Mouse (Mus musculus): ENCODE measurements at regions not wholly inside any gene's neighbourhood (a gene's known extent, or its start where the extent isn't known, plus 50 kb on each side); places are given as distances from the start of the nearest gene placed in this dataset.

DNA sequence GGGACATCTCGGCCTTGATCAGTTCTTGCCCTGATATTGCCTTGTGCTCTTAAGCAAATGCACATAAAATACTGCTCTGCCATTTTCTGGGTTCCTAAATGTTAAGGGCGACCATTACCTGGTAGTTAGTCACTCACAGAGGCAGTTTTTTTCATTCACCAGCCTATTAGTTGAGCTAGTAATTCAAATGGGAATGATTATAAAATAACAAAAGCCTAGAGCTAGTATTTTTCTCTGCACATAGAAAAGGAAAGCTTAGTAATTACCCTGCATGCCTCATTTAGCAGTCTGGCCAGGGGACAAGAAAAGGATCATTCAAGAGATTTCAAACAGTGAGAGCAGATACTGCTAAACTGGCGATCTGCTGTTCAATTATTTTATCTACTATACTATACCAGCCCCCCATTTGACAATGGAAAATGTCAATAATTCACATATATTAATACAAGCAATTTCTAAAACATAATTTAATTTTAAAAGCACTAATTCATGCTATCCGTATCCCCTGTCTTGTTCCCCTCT lies 645.1 kb downstream of the Pdha2 start:
- H3K36me3 ChIP-seq (ENCODE audit: control insufficient read depth, insufficient read depth, low read length): no peaks in the 10 kb centered on the region
- H3K4me2 ChIP-seq (ENCODE audit: low read depth, low read length): no peak overlapping the region
- H3K27me3 ChIP-seq (ENCODE audit: control insufficient read depth, insufficient read depth, low read depth, low read length): no peaks in the 10 kb centered on the region
- 84% methylated on average over 4 of the region's 4 CpGs for WGBS
- H3K27ac ChIP-seq (ENCODE audit: low read length): no peak overlapping the region
- H3K9me3 ChIP-seq (ENCODE audit: control insufficient read depth, low read length): no peaks in the 10 kb centered on the region
- no peak overlapping the region for H3K4me3 ChIP-seq (ENCODE audit: low read length)
- H3K9ac ChIP-seq (ENCODE audit: low read length): no peak overlapping the region
- no peaks in the 10 kb centered on the region for H3K4me1 ChIP-seq (replicated peaks; ENCODE audit: control insufficient read depth, insufficient read depth, low read length)
- ATAC-seq (ENCODE audit: low read depth): no peak

DNA sequence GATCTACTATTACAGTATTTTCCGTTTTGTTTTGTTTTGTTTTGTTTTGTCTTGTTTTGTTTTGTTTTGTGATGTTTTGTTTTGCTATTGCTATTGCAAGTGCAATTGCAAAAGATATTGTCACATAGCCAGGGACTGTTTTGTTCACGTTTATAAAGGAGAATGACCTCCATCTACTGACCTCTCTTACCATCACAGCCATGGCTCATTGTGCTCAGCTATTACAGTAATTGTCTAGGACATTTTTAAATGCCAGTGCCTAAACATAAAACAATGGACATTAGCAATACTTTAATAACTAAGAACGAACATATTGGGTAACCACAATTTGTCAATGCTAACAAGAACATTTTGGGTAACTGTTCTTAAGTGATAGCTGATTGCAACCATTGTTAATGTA lies 657.4 kb downstream of the Pdha2 start:
- no peak for ATAC-seq (ENCODE audit: low read depth)
- H3K27ac ChIP-seq (ENCODE audit: low read length): no peak overlapping the region
- WGBS: 38% methylated on average over 3 of the region's 3 CpGs

DNA sequence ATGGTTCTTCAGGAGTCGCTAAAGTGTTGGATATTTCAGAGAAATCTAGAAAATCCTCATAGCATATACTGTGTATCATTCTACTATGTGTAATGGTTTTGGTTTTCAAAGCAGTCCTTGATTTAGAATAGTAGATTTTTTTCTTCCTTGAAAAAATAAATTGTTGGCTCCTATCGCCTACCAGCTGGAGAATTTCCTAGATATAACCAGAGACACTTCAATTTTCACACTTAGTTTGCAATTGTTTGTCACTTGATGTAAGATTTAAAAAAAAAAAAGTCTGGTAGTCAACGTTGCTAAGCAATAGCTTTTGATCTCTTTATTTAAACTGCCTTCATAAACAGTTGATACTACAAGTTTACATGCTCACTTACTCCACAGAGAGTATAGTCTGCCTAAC lies 663.7 kb downstream of the Pdha2 start:
- Histone ChIP-seq H3K9me3 (ENCODE audit: control insufficient read depth, low read length) (no peaks in the 10 kb centered on the region), H3K9ac (ENCODE audit: low read length) (no peak overlapping the region), H3K4me3 (ENCODE audit: low read length) (no peak overlapping the region), H3K27ac (ENCODE audit: low read length) (no peak overlapping the region), H3K27me3 (ENCODE audit: control insufficient read depth, insufficient read depth, low read depth, low read length) (no peaks in the 10 kb centered on the region), H3K4me1 (replicated peaks; ENCODE audit: control insufficient read depth, insufficient read depth, low read length) (no peaks in the 10 kb centered on the region), H3K36me3 (ENCODE audit: control insufficient read depth, insufficient read depth, low read length) (no peaks in the 10 kb centered on the region), H3K4me2 (ENCODE audit: low read depth, low read length) (no peak overlapping the region)
- WGBS: 41% methylated on average over 3 of the region's 3 CpGs
- peak; percentile 41; the same call in 1 of the 2 replicates for ATAC-seq (ENCODE audit: low read depth)

More for the DNA sequence above, 657.4 kb downstream of the Pdha2 start:
- no peaks in the 10 kb centered on the region for H3K4me1 ChIP-seq (replicated peaks; ENCODE audit: control insufficient read depth, insufficient read depth, low read length)
- no peak overlapping the region for H3K9ac ChIP-seq (ENCODE audit: low read length)
- no peaks in the 10 kb centered on the region for H3K27me3 ChIP-seq (ENCODE audit: control insufficient read depth, insufficient read depth, low read depth, low read length)
- H3K4me3 ChIP-seq (ENCODE audit: low read length): no peak overlapping the region
- no peak overlapping the region for H3K4me2 ChIP-seq (ENCODE audit: low read depth, low read length)
- no peaks in the 10 kb centered on the region for H3K9me3 ChIP-seq (ENCODE audit: control insufficient read depth, low read length)
- H3K36me3 ChIP-seq (ENCODE audit: control insufficient read depth, insufficient read depth, low read length): no peaks in the 10 kb centered on the region

DNA sequence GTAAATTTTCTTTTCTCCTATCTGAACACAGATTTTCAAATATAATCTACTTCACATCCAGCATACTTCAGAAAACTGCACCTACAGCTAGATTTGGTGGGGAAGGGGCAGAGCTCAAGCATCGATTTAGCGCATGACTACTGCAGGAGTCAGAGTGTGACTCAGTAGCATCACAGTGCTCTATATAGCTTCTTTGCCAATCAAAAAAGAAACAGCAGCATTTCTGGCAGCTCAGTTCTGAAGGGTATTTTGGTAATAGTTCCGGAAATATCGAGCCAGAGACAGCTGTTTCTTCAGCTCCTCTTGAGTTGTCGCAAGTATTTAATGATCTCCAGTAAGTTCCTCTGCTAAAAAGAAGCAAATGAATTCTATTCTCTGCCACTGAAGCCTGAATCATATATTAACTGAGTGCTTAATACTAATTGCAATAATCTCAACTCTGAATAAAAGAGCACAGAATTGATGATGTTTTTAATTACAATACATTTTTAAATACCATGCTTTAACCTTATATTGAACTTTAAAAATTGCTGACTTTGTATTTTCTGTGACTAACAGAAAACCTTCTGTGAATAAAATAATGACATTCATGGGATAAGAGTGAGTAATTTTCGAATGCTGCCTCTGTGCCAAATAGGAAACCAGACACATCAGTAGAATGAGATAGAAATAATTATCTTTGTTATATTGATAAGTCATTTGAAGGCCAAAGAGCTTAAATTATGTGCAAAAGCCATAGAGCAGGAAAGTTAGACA lies 680.2 kb downstream of the Pdha2 start:
- Histone ChIP-seq H3K27me3 (ENCODE audit: control insufficient read depth, insufficient read depth, low read depth, low read length) (no peaks in the 10 kb centered on the region), H3K9me3 (ENCODE audit: control insufficient read depth, low read length) (no peaks in the 10 kb centered on the region), H3K4me2 (ENCODE audit: low read depth, low read length) (no peak overlapping the region), H3K36me3 (ENCODE audit: control insufficient read depth, insufficient read depth, low read length) (no peaks in the 10 kb centered on the region), H3K27ac (ENCODE audit: low read length) (no peak overlapping the region), H3K9ac (ENCODE audit: low read length) (no peak overlapping the region), H3K4me1 (replicated peaks; ENCODE audit: control insufficient read depth, insufficient read depth, low read length) (no peaks in the 10 kb centered on the region), H3K4me3 (ENCODE audit: low read length) (no peak overlapping the region)
- no peak for ATAC-seq (ENCODE audit: low read depth)
- WGBS: 66% methylated on average over 6 of the region's 6 CpGs

DNA sequence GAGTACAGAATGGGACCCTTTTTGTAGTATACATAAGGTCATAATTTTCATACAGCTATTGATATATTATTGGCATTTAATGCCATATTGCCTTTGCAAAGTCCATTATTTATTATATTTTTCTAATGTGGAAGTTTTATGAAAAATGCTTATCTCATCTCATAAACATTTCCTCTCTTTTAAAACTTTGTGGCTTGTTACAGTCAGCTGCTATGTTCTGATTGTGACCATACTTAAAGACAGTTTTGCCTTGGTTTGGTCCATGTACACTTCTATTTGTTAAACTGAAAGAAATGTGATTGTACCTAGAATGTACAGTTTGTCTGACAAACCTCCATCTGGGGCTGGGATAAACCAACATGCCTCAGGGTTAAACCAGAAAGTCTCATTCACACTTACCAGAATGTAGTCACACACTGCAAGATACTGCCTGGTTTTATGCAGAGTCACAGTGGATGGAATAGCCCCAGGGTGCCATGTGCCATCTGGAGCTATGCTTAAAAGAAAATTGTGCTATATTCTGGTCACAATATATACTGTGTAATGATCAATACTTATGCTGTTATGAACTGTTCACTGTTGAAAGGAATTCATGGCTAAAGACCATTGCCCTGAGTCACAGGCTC lies 690.4 kb downstream of the Pdha2 start:
- Histone ChIP-seq H3K9me3 (ENCODE audit: control insufficient read depth, low read length) (no peaks in the 10 kb centered on the region), H3K27ac (ENCODE audit: low read length) (no peak overlapping the region), H3K4me1 (replicated peaks; ENCODE audit: control insufficient read depth, insufficient read depth, low read length) (no peaks in the 10 kb centered on the region), H3K4me2 (ENCODE audit: low read depth, low read length) (no peak overlapping the region), H3K36me3 (ENCODE audit: control insufficient read depth, insufficient read depth, low read length) (no peaks in the 10 kb centered on the region), H3K27me3 (ENCODE audit: control insufficient read depth, insufficient read depth, low read depth, low read length) (no peaks in the 10 kb centered on the region), H3K9ac (ENCODE audit: low read length) (no peak overlapping the region), H3K4me3 (ENCODE audit: low read length) (no peak overlapping the region)
- no peak for ATAC-seq (ENCODE audit: low read depth)

DNA sequence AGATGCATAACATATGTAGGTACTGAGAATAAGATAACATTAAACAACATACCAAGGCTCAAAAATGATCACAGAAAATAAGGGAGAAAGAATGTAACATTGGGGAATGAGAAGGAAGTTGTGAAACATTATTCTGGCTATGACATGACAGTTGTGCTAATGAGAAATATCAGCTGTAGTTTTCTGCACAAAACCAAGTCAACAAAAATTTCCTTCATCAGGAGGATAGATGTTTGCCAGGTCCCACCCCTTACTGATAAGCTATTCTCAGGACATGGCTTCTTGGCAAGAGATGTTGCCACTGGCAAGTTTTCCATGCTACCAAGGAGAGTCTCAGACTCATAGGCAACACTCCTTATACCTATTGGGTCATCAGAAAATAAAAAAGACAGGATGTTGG lies 701.3 kb downstream of the Pdha2 start:
- Histone ChIP-seq H3K9me3 (ENCODE audit: control insufficient read depth, low read length) (no peaks in the 10 kb centered on the region), H3K27me3 (ENCODE audit: control insufficient read depth, insufficient read depth, low read depth, low read length) (no peaks in the 10 kb centered on the region), H3K27ac (ENCODE audit: low read length) (no peak overlapping the region), H3K4me1 (replicated peaks; ENCODE audit: control insufficient read depth, insufficient read depth, low read length) (no peaks in the 10 kb centered on the region), H3K4me3 (ENCODE audit: low read length) (no peak overlapping the region), H3K36me3 (ENCODE audit: control insufficient read depth, insufficient read depth, low read length) (no peaks in the 10 kb centered on the region), H3K4me2 (ENCODE audit: low read depth, low read length) (no peak overlapping the region), H3K9ac (ENCODE audit: low read length) (no peak overlapping the region)
- peak; percentile 92 for ATAC-seq (ENCODE audit: low read depth)

DNA sequence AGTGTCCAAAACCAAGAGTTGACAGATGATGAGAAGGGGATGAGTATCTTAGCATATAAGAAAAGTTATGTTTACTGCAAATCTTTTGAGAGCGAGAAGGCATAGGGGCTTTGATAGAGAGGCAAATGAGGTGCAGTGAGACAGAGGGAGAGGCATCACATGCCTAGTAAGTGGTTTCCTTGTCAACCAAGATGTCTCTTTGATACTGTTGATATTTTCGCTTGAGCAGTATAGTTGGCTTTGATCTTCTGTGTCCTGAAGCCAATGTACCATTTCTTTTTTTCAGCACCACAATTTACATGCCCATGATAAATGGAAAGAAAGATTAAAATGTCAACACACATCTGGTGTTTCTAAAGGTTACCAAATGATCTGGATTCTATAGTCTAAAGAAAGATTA lies 702.1 kb downstream of the Pdha2 start:
- ATAC-seq (ENCODE audit: low read depth): peak; percentile 83

DNA sequence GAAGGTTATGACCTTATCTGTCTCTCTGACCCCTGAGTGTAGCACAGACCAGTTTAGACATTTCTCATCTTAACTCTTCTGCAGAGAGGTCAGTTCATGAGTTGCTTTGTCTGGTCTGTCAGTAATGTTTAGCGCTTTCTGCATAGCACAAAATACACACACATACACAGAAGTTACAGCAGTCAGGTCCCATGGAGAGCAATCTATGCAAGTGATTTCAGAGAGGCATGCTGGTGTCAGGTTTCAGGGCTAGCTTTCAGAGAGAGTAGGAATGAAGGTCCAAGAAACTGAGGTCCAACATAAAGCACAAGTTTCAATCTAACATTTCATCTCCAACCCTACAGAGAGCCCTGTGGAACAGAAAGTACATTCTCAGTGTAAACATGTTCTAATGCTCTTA lies 718.0 kb downstream of the Pdha2 start:
- Histone ChIP-seq H3K4me2 (ENCODE audit: low read depth, low read length) (no peak overlapping the region), H3K4me3 (ENCODE audit: low read length) (no peak overlapping the region), H3K36me3 (ENCODE audit: control insufficient read depth, insufficient read depth, low read length) (no peaks in the 10 kb centered on the region), H3K27ac (ENCODE audit: low read length) (no peak overlapping the region), H3K4me1 (replicated peaks; ENCODE audit: control insufficient read depth, insufficient read depth, low read length) (no peaks in the 10 kb centered on the region), H3K27me3 (ENCODE audit: control insufficient read depth, insufficient read depth, low read depth, low read length) (no peaks in the 10 kb centered on the region), H3K9me3 (ENCODE audit: control insufficient read depth, low read length) (no peaks in the 10 kb centered on the region), H3K9ac (ENCODE audit: low read length) (no peak overlapping the region)
- ATAC-seq (ENCODE audit: low read depth): no peak
- WGBS: 37% methylated on average over 1 of the region's 1 CpGs

More for the DNA sequence above, 702.1 kb downstream of the Pdha2 start:
- Histone ChIP-seq H3K27ac (ENCODE audit: low read length) (no peak overlapping the region), H3K4me1 (replicated peaks; ENCODE audit: control insufficient read depth, insufficient read depth, low read length) (no peaks in the 10 kb centered on the region), H3K27me3 (ENCODE audit: control insufficient read depth, insufficient read depth, low read depth, low read length) (no peaks in the 10 kb centered on the region), H3K36me3 (ENCODE audit: control insufficient read depth, insufficient read depth, low read length) (no peaks in the 10 kb centered on the region), H3K9ac (ENCODE audit: low read length) (no peak overlapping the region), H3K4me3 (ENCODE audit: low read length) (no peak overlapping the region), H3K4me2 (ENCODE audit: low read depth, low read length) (no peak overlapping the region), H3K9me3 (ENCODE audit: control insufficient read depth, low read length) (no peaks in the 10 kb centered on the region)
- 52% methylated on average over 2 of the region's 2 CpGs for WGBS

DNA sequence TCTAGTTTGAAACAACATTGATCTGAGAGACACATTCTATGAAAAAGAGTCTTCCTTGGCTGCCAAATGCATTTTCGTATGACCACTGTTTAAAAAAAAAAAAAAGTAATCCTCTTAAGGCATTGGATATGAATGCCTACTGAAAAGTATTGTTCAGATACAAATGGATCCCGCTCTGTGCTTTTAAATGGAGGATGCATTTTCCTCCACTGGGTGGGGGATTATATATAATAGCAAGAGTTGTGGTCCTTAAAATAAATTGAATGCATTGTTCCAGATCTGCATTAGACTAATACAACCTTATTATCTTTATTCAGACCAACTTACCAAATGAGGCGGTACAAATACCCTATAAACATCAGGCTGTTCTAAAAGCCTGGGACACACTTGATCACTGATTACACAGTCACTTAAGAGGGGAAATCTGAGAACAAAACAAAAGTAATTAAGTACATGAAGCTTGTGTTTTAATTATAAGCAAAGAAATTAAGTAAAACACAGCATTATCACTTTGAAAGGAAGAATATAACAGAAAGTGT lies 734.4 kb downstream of the Pdha2 start:
- no peak overlapping the region for H3K4me2 ChIP-seq (ENCODE audit: low read depth, low read length)
- no peak overlapping the region for H3K9ac ChIP-seq (ENCODE audit: low read length)
- 87% methylated on average over 3 of the region's 3 CpGs for WGBS
- no peak overlapping the region for H3K4me3 ChIP-seq (ENCODE audit: low read length)
- H3K4me1 ChIP-seq (replicated peaks; ENCODE audit: control insufficient read depth, insufficient read depth, low read length): no peaks in the 10 kb centered on the region
- ATAC-seq (ENCODE audit: low read depth): no peak
- no peaks in the 10 kb centered on the region for H3K9me3 ChIP-seq (ENCODE audit: control insufficient read depth, low read length)
- no peaks in the 10 kb centered on the region for H3K36me3 ChIP-seq (ENCODE audit: control insufficient read depth, insufficient read depth, low read length)
- no peak overlapping the region for H3K27ac ChIP-seq (ENCODE audit: low read length)
- no peaks in the 10 kb centered on the region for H3K27me3 ChIP-seq (ENCODE audit: control insufficient read depth, insufficient read depth, low read depth, low read length)
